Mouse (Mus musculus) forebrain, postnatal 0 days (tissue): ENCODE results near the gene E330009J07Rik. TPM values are rescaled to one million over a fixed set of nuclear protein-coding genes. Genes with fewer than 3 reads are reported as not detected.

ENCODE experiments used
- ATAC-seq: fragments of 200-750 bp; cut with Nextera tagmentation; 2 replicates; pipeline ENCODE4 v1.8.0; 2017; ENCODE audit warnings: mild to moderate bottlenecking, moderate library complexity
- DNase-seq: peaks from one replicate; pipeline ENCODE4 v3.0.0-alpha.2; 2015
- H3K27ac ChIP-seq: fragments of 300-500 bp; sonication (generic); 2 replicates; pipeline ENCODE4 v1.5.1; 2014; ENCODE audit warnings: low read depth, mild to moderate bottlenecking, antibody characterized with exemption, low read length, moderate library complexity, mixed read lengths
- H3K27me3 ChIP-seq: fragments of 300-500 bp; sonication (generic); 2 replicates; pipeline ENCODE4 v1.6.1; 2014; ENCODE audit warnings: mild to moderate bottlenecking, low read length, mixed read lengths; ENCODE audit not compliant: insufficient read depth
- H3K36me3 ChIP-seq: fragments of 300-500 bp; sonication (generic); 2 replicates; pipeline ENCODE4 v1.6.1; 2014; ENCODE audit warnings: mild to moderate bottlenecking, moderate library complexity; ENCODE audit not compliant: insufficient read depth
- H3K4me1 ChIP-seq: fragments of 300-500 bp; sonication (generic); 2 replicates; pipeline ENCODE4 v1.6.1; 2014; ENCODE audit warnings: antibody characterized with exemption; ENCODE audit not compliant: insufficient read depth
- H3K4me2 ChIP-seq: fragments of 300-500 bp; sonication (generic); 2 replicates; pipeline ENCODE4 v1.6.1; 2014; ENCODE audit warnings: low read depth, mild to moderate bottlenecking, moderate library complexity
- H3K4me3 ChIP-seq: fragments of 300-500 bp; sonication (generic); 2 replicates; pipeline ENCODE4 v1.5.1; 2014; ENCODE audit warnings: low read depth, low read length, mixed read lengths
- H3K9ac ChIP-seq: fragments of 300-500 bp; sonication (generic); 2 replicates; pipeline ENCODE4 v1.6.1; 2014; ENCODE audit warnings: mild to moderate bottlenecking
- H3K9me3 ChIP-seq: fragments of 300-500 bp; sonication (generic); 2 replicates; pipeline ENCODE4 v1.6.1; 2016; ENCODE audit warnings: low read length
- CTCF ChIP-seq: sonication (generic); IDR thresholded peaks from 2 replicates; pipeline ENCODE4 v1.5.1; 2016; ENCODE audit warnings: antibody characterized with exemption, control low read depth, low read depth
- WGBS: fragments of 180-500 bp; shearing (Covaris S2); extraction: QIAGEN DNeasy Blood & Tissue Kit; methylation state at CpG from one replicate; pipeline ENCODE4 v1.1.7; 2014; 5-methylcytosine and 5-hydroxymethylcytosine counted together
- polyA plus RNA-seq: library from polyadenylated mRNA; unstranded; fragments of >200 nt; fragmentation: Nextera tagmentation; extraction: Ambion mirVana; gene quantifications from 2 replicates; pipeline ENCODE4 v1.2.1, GENCODE M21; 2015
- total RNA-seq: library from RNA; depleted of rRNA; stranded (reverse); fragments of >200 nt; gene quantifications from 2 replicates; pipeline ENCODE4 v1.2.3, GENCODE M21; 2014

The E330009J07Rik gene
- total and polyA plus RNA-seq, 2 experiments from 2014 or later: 10.2 to 26.4 TPM

DNA sequence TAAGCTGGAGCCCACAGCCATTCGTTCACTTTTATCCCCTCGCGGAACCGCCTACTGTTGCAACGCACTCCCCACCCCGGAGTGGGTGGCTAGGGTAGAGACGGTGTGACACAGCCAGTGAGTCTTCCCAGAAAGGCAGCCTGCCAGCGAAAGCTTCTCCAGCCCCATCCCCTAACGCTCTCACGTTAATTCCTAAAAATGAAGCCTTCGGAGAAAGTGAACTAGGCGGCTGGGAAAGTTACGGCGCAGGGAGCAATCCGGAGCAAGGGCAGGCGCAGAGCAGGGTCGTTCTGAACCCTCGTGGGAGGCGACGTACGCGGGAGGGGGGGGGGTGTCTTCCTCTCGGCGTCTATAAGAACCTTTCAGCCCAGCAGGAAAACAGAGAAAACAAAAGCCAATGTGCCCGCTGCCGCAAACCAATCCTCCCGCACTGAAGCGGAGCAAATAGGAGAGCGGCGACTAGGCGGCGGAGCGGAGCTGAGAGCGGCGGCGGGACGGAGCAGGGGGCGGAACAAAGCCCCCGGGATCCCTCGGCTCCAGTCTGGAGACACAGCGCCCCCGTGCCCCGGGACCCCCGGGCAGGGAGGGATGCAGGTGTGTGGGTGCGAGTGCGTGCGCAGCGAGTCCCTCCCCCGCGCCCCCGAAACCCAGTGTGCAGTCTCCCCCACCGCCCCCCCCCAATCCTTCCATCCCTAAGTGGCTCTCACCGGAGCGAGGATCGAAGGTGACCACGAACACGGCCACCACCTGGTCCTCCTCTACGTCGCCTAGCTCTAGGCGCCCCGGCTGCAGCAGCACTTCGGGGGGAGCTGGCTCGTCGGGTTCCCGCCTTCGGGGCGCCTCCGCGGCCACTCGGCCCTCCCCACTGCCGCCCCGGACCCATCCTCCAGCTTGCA is 536 bp downstream of the E330009J07Rik start:
- H3K4me1 ChIP-seq: peaks cover 24% of the 10 kb centered on the region
- no peaks in the 10 kb centered on the region for H3K36me3 ChIP-seq
- 2% methylated on average over 67 of the region's 72 CpGs for WGBS
- peak overlapping the region; percentile 94 for H3K27ac ChIP-seq
- DNase-seq: peak; percentile 80
- H3K9ac ChIP-seq: peak overlapping the region; percentile 84
- peak; percentile 59 for ATAC-seq
- no peaks in the 10 kb centered on the region for H3K27me3 ChIP-seq
- peak overlapping the region; percentile 80 for H3K4me2 ChIP-seq
- peak; percentile 47 for TF ChIP-seq CTCF
- no peaks in the 10 kb centered on the region for H3K9me3 ChIP-seq
- peak overlapping the region; percentile 91 for H3K4me3 ChIP-seq

DNA sequence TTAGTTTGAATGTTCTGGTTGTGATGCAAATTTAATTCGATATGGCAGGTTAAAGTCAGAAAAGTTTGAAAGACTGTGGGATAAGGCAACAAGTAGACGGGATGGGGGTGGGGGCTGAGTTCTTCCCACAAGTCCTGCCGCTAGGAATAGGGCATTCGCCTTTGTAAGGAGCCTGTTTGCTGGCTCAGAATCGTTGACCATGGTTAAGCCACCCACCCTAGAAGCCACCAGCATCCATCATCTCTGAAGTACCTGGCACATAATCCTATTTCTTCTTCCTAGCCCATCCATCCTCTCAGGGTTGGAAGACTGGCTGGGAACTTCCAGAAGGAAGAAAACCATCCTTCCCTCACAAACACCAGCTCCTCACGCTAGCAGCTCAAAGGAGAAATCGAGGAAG is 1.2 kb downstream of the E330009J07Rik start:
- Histone ChIP-seq H3K4me3 (peak overlapping the region; percentile 91), H3K4me1 (peaks cover 26% of the 10 kb centered on the region), H3K9ac (peak overlapping the region; percentile 84), H3K27ac (peak overlapping the region; percentile 94), H3K36me3 (no peaks in the 10 kb centered on the region), H3K4me2 (peak overlapping the region; percentile 80), H3K27me3 (no peaks in the 10 kb centered on the region), H3K9me3 (no peaks in the 10 kb centered on the region)
- ATAC-seq (no peak), DNase-seq (peak; percentile 22)
- TF ChIP-seq CTCF: no peak
- WGBS: 3% methylated on average over 7 of the region's 7 CpGs

DNA sequence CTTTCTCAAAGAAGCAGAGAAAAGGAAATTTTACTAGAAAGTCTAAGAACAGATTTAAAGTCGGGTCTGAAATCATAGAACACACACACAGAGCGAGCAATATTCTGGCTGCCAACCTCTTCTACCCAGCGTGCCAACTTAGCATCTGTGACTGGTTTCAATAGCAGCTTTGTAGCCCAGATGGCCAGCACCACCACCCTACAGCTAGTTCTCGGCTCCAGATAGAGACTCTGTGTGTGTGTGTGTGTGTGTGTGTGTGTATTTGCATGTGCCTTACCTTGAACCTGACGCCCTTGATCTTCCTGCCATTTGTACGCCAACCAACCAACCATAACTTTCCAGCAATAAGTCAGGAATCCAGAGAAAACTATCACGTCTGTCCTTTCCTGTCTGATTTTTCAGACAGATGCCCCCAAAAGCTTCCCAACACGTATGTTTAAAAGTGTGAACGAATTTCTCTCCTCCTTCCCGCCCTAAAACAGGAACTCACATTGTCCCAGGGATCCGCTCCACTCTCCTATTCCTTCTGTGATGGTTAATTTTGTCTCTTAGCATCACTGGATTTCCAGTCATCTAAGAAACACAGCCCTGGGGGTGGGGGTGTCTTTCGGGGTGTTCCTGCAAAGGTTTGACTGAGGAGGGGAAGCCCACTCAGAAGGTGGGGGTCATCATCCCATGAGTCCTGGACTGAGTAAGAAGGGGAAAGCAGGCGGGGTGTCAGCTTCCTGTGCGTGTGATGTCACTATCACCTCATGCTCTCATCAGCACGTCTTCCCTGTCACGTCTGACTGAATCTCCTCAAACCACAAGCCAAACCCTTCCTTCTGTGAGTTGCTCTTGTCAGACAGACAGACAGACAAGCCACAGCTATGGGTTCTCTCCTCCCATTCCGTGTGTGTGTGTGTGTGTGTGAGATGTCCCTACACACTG is 3.3 kb downstream of the E330009J07Rik start:
- DNase-seq (peak; percentile 92), ATAC-seq (peak; percentile 74)
- 58% methylated on average over 17 of the region's 17 CpGs for WGBS
- peaks cover 35% of the 10 kb centered on the region for H3K4me1 ChIP-seq
- no peaks in the 10 kb centered on the region for H3K27me3 ChIP-seq
- H3K4me3 ChIP-seq: peak overlapping the region; percentile 1; the same call in 1 of the 2 replicates
- no peaks in the 10 kb centered on the region for H3K36me3 ChIP-seq
- H3K9ac ChIP-seq: no peak overlapping the region
- peak overlapping the region; percentile 64 for H3K27ac ChIP-seq
- H3K4me2 ChIP-seq: peak overlapping the region; percentile 32
- no peaks in the 10 kb centered on the region for H3K9me3 ChIP-seq
- TF ChIP-seq CTCF: no peak

DNA sequence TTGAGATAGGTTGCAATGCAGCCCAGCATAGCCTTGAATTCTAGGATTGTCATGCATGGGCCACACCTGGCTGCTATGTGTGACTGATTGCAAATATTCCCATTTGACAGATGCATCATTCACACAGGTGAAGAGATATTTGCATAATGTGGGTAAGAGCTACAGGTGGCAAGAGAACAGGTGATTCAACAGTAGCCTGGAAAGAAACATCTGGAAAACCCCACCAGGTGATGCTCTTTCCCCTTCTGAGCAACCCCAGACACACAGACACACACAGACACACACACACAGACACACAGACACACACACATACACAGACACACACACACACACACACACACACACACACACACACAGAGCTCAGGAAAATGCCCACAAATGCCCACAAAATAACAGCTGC is 4.1 kb downstream of the E330009J07Rik start:
- Histone ChIP-seq H3K9ac (no peak overlapping the region), H3K27ac (peak overlapping the region; percentile 64; the same call in 1 of the 2 replicates), H3K4me1 (peaks cover 35% of the 10 kb centered on the region), H3K27me3 (no peaks in the 10 kb centered on the region), H3K36me3 (no peaks in the 10 kb centered on the region), H3K4me3 (0 out of 2 replicates have a peak overlapping the region, but pooled peaks have one; percentile 1), H3K9me3 (no peaks in the 10 kb centered on the region), H3K4me2 (peak overlapping the region; percentile 32)
- DNase-seq (no peak), ATAC-seq (no peak)
- TF ChIP-seq CTCF: no peak

DNA sequence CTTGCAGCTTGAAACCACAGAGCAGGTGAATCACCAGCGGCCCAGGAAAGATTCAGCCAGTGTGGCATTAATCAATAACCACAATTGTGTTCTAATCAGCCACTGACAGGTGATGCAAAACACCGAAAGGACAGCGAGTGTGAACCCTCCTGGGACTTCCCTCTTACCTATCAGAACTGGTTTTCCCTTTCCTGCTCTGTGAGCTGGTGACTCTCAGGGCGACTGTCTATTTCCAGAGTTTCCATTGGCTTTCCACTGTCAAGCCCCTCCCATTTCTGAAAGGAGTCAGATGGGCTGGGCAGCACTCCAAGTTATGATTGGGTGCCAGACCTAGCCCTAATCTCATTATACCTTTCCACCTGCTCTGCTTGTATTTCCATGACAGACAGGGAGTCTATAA is 4.6 kb downstream of the E330009J07Rik start:
- H3K9ac ChIP-seq: no peak overlapping the region
- H3K27me3 ChIP-seq: no peaks in the 10 kb centered on the region
- 0 out of 2 replicates have a peak overlapping the region, but pooled peaks have one; percentile 6 for H3K4me2 ChIP-seq
- H3K4me3 ChIP-seq: no peak overlapping the region
- WGBS: 54% methylated on average over 4 of the region's 4 CpGs
- peaks cover 35% of the 10 kb centered on the region for H3K4me1 ChIP-seq
- H3K27ac ChIP-seq: peak overlapping the region; percentile 64
- H3K9me3 ChIP-seq: no peaks in the 10 kb centered on the region
- ATAC-seq (no peak), DNase-seq (peak; percentile 33)
- no peaks in the 10 kb centered on the region for H3K36me3 ChIP-seq
- no peak for TF ChIP-seq CTCF

DNA sequence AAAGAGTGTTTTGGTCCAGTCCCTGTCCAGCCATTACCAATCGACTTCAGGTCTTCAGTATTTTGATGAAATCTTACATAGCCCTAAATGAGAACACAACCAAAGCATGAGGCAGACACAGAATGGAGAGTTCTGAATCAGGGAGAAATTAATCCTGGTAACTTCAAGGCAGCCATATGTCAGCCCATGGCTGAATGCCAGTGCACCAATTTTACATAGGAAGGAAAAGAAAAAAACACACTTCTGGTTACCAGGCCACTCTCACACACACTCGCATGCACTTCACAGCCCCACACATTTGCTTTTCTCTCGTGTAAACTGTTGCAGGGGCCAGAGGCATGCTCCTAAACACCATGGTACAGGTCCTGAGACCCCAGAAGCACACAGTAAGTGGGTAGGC is 5.1 kb downstream of the E330009J07Rik start:
- Histone ChIP-seq H3K9me3 (no peaks in the 10 kb centered on the region), H3K4me2 (0 out of 2 replicates have a peak overlapping the region, but pooled peaks have one; percentile 6), H3K27me3 (no peaks in the 10 kb centered on the region), H3K9ac (no peak overlapping the region), H3K27ac (peak overlapping the region; percentile 51; the same call in 1 of the 2 replicates), H3K4me3 (no peak overlapping the region), H3K4me1 (peaks cover 35% of the 10 kb centered on the region), H3K36me3 (no peaks in the 10 kb centered on the region)
- 45% methylated on average over 3 of the region's 3 CpGs for WGBS
- DNase-seq: peak; percentile 22
- TF ChIP-seq CTCF: no peak
- no peak for ATAC-seq
